Mouse (Mus musculus) liver, adult 2 months (tissue): Measurements from ENCODE around the gene Fmo6. TPM values are rescaled to one million over a fixed set of nuclear protein-coding genes. Genes with fewer than 3 reads are reported as not detected.

Source experiments
- DNase-seq: peaks from one replicate; pipeline ENCODE4 v3.0.0-alpha.2; 2011; ENCODE audit warnings: low read depth, low spot score; ENCODE audit errors: extremely low read depth
- H3K27ac ChIP-seq: fragments of 200-500 bp; replicated peaks from 2 replicates; pipeline ENCODE4 v1.5.1; 2012; ENCODE audit warnings: low read depth, mild to moderate bottlenecking, control low read depth, inconsistent platforms, low read length; ENCODE audit not compliant: insufficient read depth
- H3K27me3 ChIP-seq: fragments of 200-500 bp; 2 replicates; pipeline ENCODE4 v1.6.1; 2012; ENCODE audit warnings: mild to moderate bottlenecking, moderate library complexity, low read length, inconsistent platforms; ENCODE audit not compliant: control insufficient read depth, insufficient read depth
- H3K36me3 ChIP-seq: fragments of 200-500 bp; 2 replicates; pipeline ENCODE4 v1.6.1; 2012; ENCODE audit warnings: low read length, inconsistent platforms; ENCODE audit not compliant: control insufficient read depth, insufficient read depth
- H3K4me1 ChIP-seq: fragments of 200-500 bp; 2 replicates; pipeline ENCODE4 v1.6.1; 2011; ENCODE audit warnings: low read length; ENCODE audit not compliant: control insufficient read depth, insufficient read depth
- H3K4me3 ChIP-seq: fragments of 200-500 bp; 2 replicates; pipeline ENCODE4 v1.5.1; 2011; ENCODE audit warnings: low read depth, mild to moderate bottlenecking, control low read depth, low read length, moderate library complexity; ENCODE audit not compliant: insufficient read depth
- H3K79me2 ChIP-seq: fragments of 200-500 bp; 2 replicates; pipeline ENCODE4 v1.6.1; 2012; ENCODE audit warnings: inconsistent platforms, mild to moderate bottlenecking, low read length, moderate library complexity; ENCODE audit not compliant: control insufficient read depth, insufficient read depth
- H3K9ac ChIP-seq: fragments of 200-500 bp; 2 replicates; pipeline ENCODE4 v1.6.1; 2012; ENCODE audit warnings: low read depth, mild to moderate bottlenecking, control low read depth, inconsistent platforms, low read length
- CTCF ChIP-seq: fragments of 200-500 bp; IDR thresholded peaks from 2 replicates; pipeline ENCODE4 v1.5.1; 2011; ENCODE audit warnings: low read depth, low read length, control low read depth
- POLR2A ChIP-seq: fragments of 200-500 bp; IDR thresholded peaks from 2 replicates; pipeline ENCODE4 v1.6.1; 2011; ENCODE audit warnings: low read length, control low read depth; ENCODE audit not compliant: insufficient read depth; ENCODE audit errors: extremely low read depth
- WGBS: fragments of 180-500 bp; shearing (Covaris S2); methylation state at CpG from one replicate; pipeline ENCODE4 v1.1.7; 2018; 5-methylcytosine and 5-hydroxymethylcytosine counted together
- polyA plus RNA-seq: library from polyadenylated mRNA; depleted of rRNA; stranded (reverse); fragments of >200 nt; gene quantifications from 2 replicates; pipeline ENCODE4 v1.2.3, GENCODE M21; 2012
- total RNA-seq: library from RNA; depleted of rRNA; stranded (reverse); fragments of >200 nt; gene quantifications from 2 replicates; pipeline ENCODE4 v1.2.3, GENCODE M21; 2014

Fmo6 gene
- total and polyA plus RNA-seq, 2 experiments: not detected

- WGBS: 65% methylated on average over 2 of the region's 2 CpGs
These were observed 15.8 kb upstream of the Fmo6 start for GRCm38 (mm10) chr1:162953079-162953478.

GRCm38 (mm10) chr1:162949763-162950162 lies 12.4 kb upstream of the Fmo6 start:
- WGBS: 91% methylated on average over 1 of the region's 1 CpGs
- TF ChIP-seq POLR2A: no peak
- TF ChIP-seq CTCF: no peak
- DNase-seq: no peak
- H3K4me3 ChIP-seq: no peak overlapping the region
- H3K4me1 ChIP-seq: no peaks in the 10 kb centered on the region
- H3K9ac ChIP-seq: no peak overlapping the region
- H3K79me2 ChIP-seq: no peaks in the 10 kb centered on the region
- no peak overlapping the region for H3K27ac ChIP-seq
- no peaks in the 10 kb centered on the region for H3K36me3 ChIP-seq
- H3K27me3 ChIP-seq: no peaks in the 10 kb centered on the region

More at GRCm38 (mm10) chr1:162953079-162953478, 15.8 kb upstream of the Fmo6 start:
- TF ChIP-seq CTCF: no peak
- no peak for TF ChIP-seq POLR2A
- Histone ChIP-seq H3K79me2 (no peaks in the 10 kb centered on the region), H3K27ac (no peak overlapping the region), H3K4me1 (no peaks in the 10 kb centered on the region), H3K27me3 (no peaks in the 10 kb centered on the region), H3K36me3 (no peaks in the 10 kb centered on the region), H3K4me3 (no peak overlapping the region), H3K9ac (no peak overlapping the region)
- no peak for DNase-seq

DNA sequence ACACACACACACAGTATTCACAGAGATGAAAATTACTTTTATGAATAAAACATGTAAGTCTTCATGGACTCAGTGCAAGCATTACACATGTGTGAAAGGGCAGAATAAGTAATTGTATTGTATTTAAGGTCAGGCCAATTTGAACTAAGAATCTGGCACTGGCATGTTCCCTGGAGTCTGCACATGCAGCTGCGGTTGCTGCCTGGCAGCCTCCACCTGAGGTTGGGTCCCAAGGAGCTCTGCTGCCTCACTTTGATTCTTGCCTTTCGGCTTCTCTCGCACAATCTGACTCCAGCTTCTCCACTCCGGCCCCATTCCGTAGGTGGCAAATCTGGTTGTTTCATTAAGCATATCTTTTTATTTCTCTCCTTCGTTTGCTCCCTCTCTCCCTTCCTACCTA lies 10.6 kb upstream of the Fmo6 start:
- Histone ChIP-seq H3K9ac (no peak overlapping the region), H3K27me3 (no peaks in the 10 kb centered on the region), H3K4me1 (no peaks in the 10 kb centered on the region), H3K27ac (no peak overlapping the region), H3K79me2 (no peaks in the 10 kb centered on the region), H3K4me3 (no peak overlapping the region), H3K36me3 (no peaks in the 10 kb centered on the region)
- no peak for TF ChIP-seq CTCF
- TF ChIP-seq POLR2A: no peak
- WGBS: 94% methylated on average over 6 of the region's 6 CpGs
- no peak for DNase-seq

DNA sequence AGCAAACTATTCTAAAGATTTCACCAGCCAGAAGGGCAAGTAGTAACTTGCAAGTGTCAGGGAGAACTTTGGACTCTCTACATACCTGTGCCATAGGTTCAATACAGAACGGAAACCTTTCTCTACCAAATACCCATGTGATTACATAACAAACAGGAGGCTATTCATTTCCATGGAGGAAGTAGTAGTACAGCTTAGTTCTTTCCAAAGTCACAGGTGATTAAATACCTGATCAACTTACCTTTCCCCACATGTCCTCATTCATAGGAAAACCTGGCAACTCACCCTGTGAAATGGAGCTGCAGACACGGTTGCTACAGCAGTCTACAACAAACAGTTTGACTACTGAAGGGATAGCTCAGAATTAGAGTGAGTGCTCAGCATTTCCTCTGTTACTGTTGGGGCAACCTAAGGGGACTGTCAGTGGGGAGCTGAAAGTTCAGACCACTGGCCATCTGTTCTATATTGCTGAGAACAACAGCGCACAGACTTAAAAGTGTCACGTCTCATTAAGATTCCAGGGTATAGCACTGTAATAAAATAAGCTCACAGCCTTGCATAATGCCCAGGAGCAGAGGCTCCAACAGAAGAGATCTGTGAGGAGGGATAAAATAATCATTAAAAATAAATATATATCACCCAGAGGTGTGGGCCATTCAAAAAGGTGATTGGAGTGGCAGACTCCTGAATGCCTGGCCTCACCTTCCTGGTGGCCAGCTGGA lies 9.7 kb upstream of the Fmo6 start:
- no peak for DNase-seq
- Histone ChIP-seq H3K4me1 (no peaks in the 10 kb centered on the region), H3K9ac (no peak overlapping the region), H3K27ac (no peak overlapping the region), H3K27me3 (no peaks in the 10 kb centered on the region), H3K36me3 (no peaks in the 10 kb centered on the region), H3K4me3 (no peak overlapping the region), H3K79me2 (no peaks in the 10 kb centered on the region)
- TF ChIP-seq POLR2A: no peak
- TF ChIP-seq CTCF: no peak
- 76% methylated on average over 4 of the region's 4 CpGs for WGBS

DNA sequence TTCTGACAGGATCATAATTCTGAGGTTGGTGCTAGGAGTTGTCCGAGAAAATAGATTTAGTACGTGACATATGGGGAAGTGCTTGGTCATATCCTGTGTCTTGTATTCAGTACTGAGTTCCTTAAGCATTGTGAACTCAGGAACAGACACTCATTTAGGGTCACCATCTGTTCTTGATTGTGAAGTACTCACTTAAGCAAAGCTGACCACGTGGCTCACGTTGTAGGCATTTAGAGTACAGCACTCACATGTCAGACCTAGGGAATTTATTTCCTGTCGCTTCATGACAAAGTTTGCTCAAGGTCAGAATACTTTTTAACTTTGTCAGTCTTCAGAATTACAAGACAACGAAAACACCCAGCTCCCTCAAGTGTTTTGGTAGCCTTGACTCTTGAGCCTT lies 6.4 kb upstream of the Fmo6 start:
- H3K27ac ChIP-seq: no peak overlapping the region
- no peaks in the 10 kb centered on the region for H3K36me3 ChIP-seq
- no peak for DNase-seq
- TF ChIP-seq CTCF: no peak
- no peak for TF ChIP-seq POLR2A
- no peaks in the 10 kb centered on the region for H3K79me2 ChIP-seq
- no peak overlapping the region for H3K4me3 ChIP-seq
- no peaks in the 10 kb centered on the region for H3K4me1 ChIP-seq
- H3K9ac ChIP-seq: no peak overlapping the region
- no peaks in the 10 kb centered on the region for H3K27me3 ChIP-seq
- WGBS: 70% methylated on average over 6 of the region's 6 CpGs

DNA sequence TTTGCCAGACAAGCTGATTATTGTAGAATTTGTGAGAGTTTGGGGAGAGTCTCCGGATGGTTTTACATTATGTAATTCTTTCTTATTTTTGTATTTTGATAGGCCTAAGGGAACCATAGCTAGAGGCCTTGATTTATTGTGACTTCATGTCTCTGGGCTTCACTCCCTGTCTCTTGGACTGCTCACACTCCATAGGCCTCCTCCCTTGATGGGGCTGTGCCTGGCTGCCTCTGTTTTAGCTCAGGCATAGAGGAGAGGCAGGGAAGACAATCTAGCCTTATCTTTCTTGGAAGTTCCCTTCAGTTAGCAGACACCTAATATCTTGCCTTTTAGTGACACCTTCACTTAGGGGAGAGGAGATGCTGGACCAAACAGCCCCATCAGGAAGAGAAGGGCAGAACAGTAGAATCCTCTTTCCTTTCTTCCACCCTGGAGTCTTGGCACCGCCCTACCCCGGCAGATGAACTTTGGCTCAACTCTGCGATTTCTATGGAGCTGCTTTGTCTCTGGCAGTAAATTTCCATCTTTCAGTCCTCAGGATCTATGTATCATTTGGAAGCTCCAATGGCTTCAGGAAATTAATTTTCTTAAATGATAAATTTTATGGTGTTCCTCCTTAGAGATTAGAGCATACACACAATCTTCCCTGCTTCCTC lies 1.5 kb upstream of the Fmo6 start:
- DNase-seq: no peak
- TF ChIP-seq CTCF: no peak
- no peak for TF ChIP-seq POLR2A
- Histone ChIP-seq H3K36me3 (no peaks in the 10 kb centered on the region), H3K27ac (no peak overlapping the region), H3K27me3 (no peaks in the 10 kb centered on the region), H3K4me3 (no peak overlapping the region), H3K4me1 (no peaks in the 10 kb centered on the region), H3K9ac (no peak overlapping the region), H3K79me2 (no peaks in the 10 kb centered on the region)
- WGBS: 70% methylated on average over 4 of the region's 4 CpGs
